Mouse (Mus musculus): Measurements from ENCODE around the gene Ovol1.

DNA sequence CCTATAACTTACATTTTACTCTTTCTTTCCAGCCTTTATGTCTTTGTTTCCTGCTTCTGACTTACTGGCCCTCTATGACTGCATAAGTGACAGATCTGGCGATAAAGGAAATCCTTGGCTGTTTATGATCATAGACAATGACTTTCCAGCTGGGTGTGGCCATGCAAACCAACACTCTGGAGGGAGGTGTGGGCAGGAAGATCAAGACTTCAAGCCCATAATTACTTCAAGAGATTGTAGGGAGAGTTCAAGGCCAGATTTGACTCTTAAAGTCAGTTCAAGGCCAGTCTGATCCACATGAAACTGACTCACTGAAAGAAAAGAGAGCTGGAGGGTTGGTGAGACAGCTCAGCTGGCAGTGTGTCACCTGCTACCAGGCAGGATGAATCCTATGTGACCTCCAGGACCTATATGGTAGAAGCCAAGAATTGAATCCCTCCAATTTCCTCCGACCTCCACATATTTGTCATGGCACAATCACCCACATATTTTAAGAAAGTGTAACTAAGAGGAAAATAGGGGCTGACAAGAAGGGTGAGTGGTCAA, 60.0 kb downstream of the Ovol1 start:
- TF ChIP-seq CTCF (IDR thresholded peaks at IDR 0.05; ENCODE audit: control insufficient read depth, insufficient read depth, low read length): no peak
- TF ChIP-seq POLR2A (IDR thresholded peaks at IDR 0.05; ENCODE audit: borderline replicate concordance, control insufficient read depth, low read depth, low read length): no peak

All from bone marrow, adult 2 months (tissue).